Mouse (Mus musculus) CH12.LX (cell line): ENCODE data around the gene Otud3. TPM values are rescaled to one million over a fixed set of nuclear protein-coding genes. Genes with fewer than 3 reads are reported as not detected.

Source experiments
- DNase-seq: peaks from one replicate; pipeline ENCODE4 v3.0.0-alpha.2; 2013; ENCODE audit errors: extremely low read depth
- H3K27ac ChIP-seq: 2 replicates; pipeline ENCODE4 v1.5.1; 2012; ENCODE audit warnings: low read depth, mild to moderate bottlenecking, control low read depth, moderate library complexity; ENCODE audit not compliant: insufficient read depth
- H3K27me3 ChIP-seq: replicated peaks from 2 replicates; pipeline ENCODE3; 2012; ENCODE audit warnings: inconsistent platforms
- H3K36me3 ChIP-seq, 2 experiments: replicated peaks in 1 of 2; 2 replicates each; pipeline versions ENCODE3 to v1.6.1; 2012; ENCODE audit warnings: inconsistent platforms in 1 of 2, low read length in 1 of 2, mild to moderate bottlenecking in 1 of 2, mixed read lengths in 1 of 2, moderate library complexity in 1 of 2; ENCODE audit not compliant: control insufficient read depth in 1 of 2, insufficient read depth in 1 of 2
- H3K4me1 ChIP-seq, 2 experiments: 2 replicates each; pipeline ENCODE4 v1.6.1; 2012; ENCODE audit warnings: inconsistent platforms in 1 of 2, moderate library complexity in 1 of 2; ENCODE audit not compliant: insufficient read depth in 2 of 2, control insufficient read depth in 1 of 2
- H3K4me2 ChIP-seq: 2 replicates; pipeline ENCODE4 v1.6.1; 2012; ENCODE audit warnings: low read depth, mild to moderate bottlenecking, control low read depth; ENCODE audit not compliant: poor library complexity, insufficient read depth, severe bottlenecking
- H3K4me3 ChIP-seq, 3 experiments: fragments of 150-350 bp in 1 of 3; sonication (generic) in 1 of 3; replicated peaks in 1 of 3; 2 replicates each; pipeline versions ENCODE3 to v1.5.1; 2011 to 2012; ENCODE audit warnings: low read depth in 2 of 3, low read length in 2 of 3, mild to moderate bottlenecking in 2 of 3, moderate library complexity in 2 of 3, control low read depth in 1 of 3, improper control_type of control experiment in 1 of 3, inconsistent platforms in 1 of 3, mixed read lengths in 1 of 3; ENCODE audit not compliant: poor library complexity in 1 of 3
- H3K79me2 ChIP-seq: replicated peaks from 2 replicates; pipeline ENCODE4 v1.6.1; 2012; ENCODE audit warnings: mild to moderate bottlenecking, moderate library complexity; ENCODE audit not compliant: control insufficient read depth, poor library complexity, insufficient read depth, severe bottlenecking; ENCODE audit errors: extremely low read depth
- H3K9ac ChIP-seq: 2 replicates; pipeline ENCODE4 v1.6.1; 2012; ENCODE audit warnings: low read depth, mild to moderate bottlenecking, control low read depth, moderate library complexity; ENCODE audit not compliant: insufficient read depth
- H3K9me3 ChIP-seq: replicated peaks from 2 replicates; pipeline ENCODE3; 2012; ENCODE audit warnings: low read length, inconsistent platforms, mixed read lengths
- CHD1 ChIP-seq: IDR thresholded peaks from 2 replicates; pipeline ENCODE4 v1.6.1; 2012; ENCODE audit warnings: low read depth, low read length, improper control_type of control experiment, inconsistent platforms
- CTCF ChIP-seq, 2 experiments: IDR thresholded peaks in 1 of 2; conservative IDR thresholded peaks in 1 of 2; 2 replicates each; pipeline ENCODE4 v1.5.1; 2011 to 2012; ENCODE audit warnings: low read depth in 2 of 2, low read length in 2 of 2, improper control_type of control experiment in 1 of 2, inconsistent platforms in 1 of 2, mild to moderate bottlenecking in 1 of 2, moderate library complexity in 1 of 2
- ELF1 ChIP-seq: IDR thresholded peaks from 2 replicates; pipeline ENCODE4 v1.6.1; 2014; ENCODE audit warnings: low read depth, mild to moderate bottlenecking, inconsistent platforms, low read length, improper control_type of control experiment
- EP300 ChIP-seq: IDR thresholded peaks from 2 replicates; pipeline ENCODE4 v1.6.1; 2011; ENCODE audit warnings: low read length, improper control_type of control experiment
- HCFC1 ChIP-seq: IDR thresholded peaks from 2 replicates; pipeline ENCODE4 v1.6.1; 2012; ENCODE audit warnings: low read depth, mild to moderate bottlenecking, inconsistent platforms, low read length, improper control_type of control experiment
- IRF4 ChIP-seq: IDR thresholded peaks from 2 replicates; pipeline ENCODE4 v1.6.1; 2014; ENCODE audit warnings: low read depth, mild to moderate bottlenecking, inconsistent platforms, low read length, improper control_type of control experiment
- JUN ChIP-seq: IDR thresholded peaks from 2 replicates; pipeline ENCODE4 v1.6.1; 2011; ENCODE audit warnings: low read depth, mild to moderate bottlenecking, low read length, improper control_type of control experiment, moderate library complexity; ENCODE audit not compliant: insufficient read depth
- MAFK ChIP-seq: IDR thresholded peaks from 2 replicates; pipeline ENCODE4 v1.6.1; 2011; ENCODE audit warnings: low read length, improper control_type of control experiment; ENCODE audit not compliant: insufficient replicate concordance
- MAX ChIP-seq: IDR thresholded peaks from 2 replicates; pipeline ENCODE4 v1.6.1; 2011; ENCODE audit warnings: low read length, improper control_type of control experiment
- MAZ ChIP-seq: IDR thresholded peaks from 2 replicates; pipeline ENCODE4 v1.6.1; 2012; ENCODE audit warnings: low read depth, mild to moderate bottlenecking, inconsistent platforms, low read length, improper control_type of control experiment, moderate library complexity
- NELFE ChIP-seq: IDR thresholded peaks from 2 replicates; pipeline ENCODE4 v1.6.1; 2011; ENCODE audit warnings: low read depth, low read length, improper control_type of control experiment
- NRF1 ChIP-seq: IDR thresholded peaks from 2 replicates; pipeline ENCODE4 v1.6.1; 2014; ENCODE audit warnings: low read depth, mild to moderate bottlenecking, inconsistent platforms, low read length, improper control_type of control experiment, moderate library complexity
- POLR2AphosphoS2 ChIP-seq: IDR thresholded peaks from 2 replicates; pipeline ENCODE4 v1.6.1; 2011; ENCODE audit warnings: low read depth, low read length, improper control_type of control experiment
- RAD21 ChIP-seq: IDR thresholded peaks from 2 replicates; pipeline ENCODE4 v1.6.1; 2011; ENCODE audit warnings: low read depth, mild to moderate bottlenecking, low read length, improper control_type of control experiment, moderate library complexity
- RCOR1 ChIP-seq: conservative IDR thresholded peaks from 2 replicates; pipeline ENCODE4 v1.6.1; 2012; ENCODE audit warnings: low read depth, mild to moderate bottlenecking, inconsistent platforms, low read length, improper control_type of control experiment
- SIN3A ChIP-seq: IDR thresholded peaks from 2 replicates; pipeline ENCODE4 v1.6.1; 2012; ENCODE audit warnings: low read length, improper control_type of control experiment, inconsistent platforms
- SMC3 ChIP-seq: IDR thresholded peaks from 2 replicates; pipeline ENCODE4 v1.6.1; 2011; ENCODE audit warnings: low read depth, low read length, improper control_type of control experiment
- TBP ChIP-seq: conservative IDR thresholded peaks from 2 replicates; pipeline ENCODE4 v1.6.1; 2011; ENCODE audit warnings: low read depth, low read length, improper control_type of control experiment
- UBTF ChIP-seq: IDR thresholded peaks from 2 replicates; pipeline ENCODE4 v1.6.1; 2012; ENCODE audit warnings: low read depth, mild to moderate bottlenecking, inconsistent platforms, low read length, improper control_type of control experiment, moderate library complexity
- ZC3H11A ChIP-seq: IDR thresholded peaks from 2 replicates; pipeline ENCODE4 v1.6.1; 2012; ENCODE audit warnings: low read depth, mild to moderate bottlenecking, inconsistent platforms, low read length, improper control_type of control experiment
- dilution Hi-C: fragments of 300-500 bp; cut with MboI; formaldehyde crosslinking; loops from 2 replicates; pipeline ENCODE4 v1.14.3; 2020; ENCODE audit warnings: low sequenced_read_pairs; ENCODE audit not compliant: extremely low pct_unique_long_range_greater_than_20kb, extremely low pct_ligation_motif_present
- in situ Hi-C: fragments of 300-500 bp; cut with MboI; formaldehyde crosslinking; loops from 3 replicates; pipeline ENCODE4 v1.14.3; 2019; ENCODE audit warnings: low sequenced_read_pairs, low pct_ligation_motif_present, low pct_unique_long_range_greater_than_20kb, mixed read lengths
- polyA plus RNA-seq: library from polyadenylated mRNA; unstranded; fragments of >175 nt; gene quantifications from 2 replicates; pipeline ENCODE4 v1.2.1, GENCODE M21; 2012; ENCODE audit warnings: low read depth; ENCODE audit not compliant: insufficient read length
- total RNA-seq, 2 experiments: library from RNA; depleted of rRNA; stranded (reverse); fragments of 300-350 nt in 1 of 2; fragments of >200 nt in 1 of 2; gene quantifications; 2 replicates each; pipeline ENCODE4 v1.2.3; 2012 to 2014

Gene Otud3
- total and polyA plus RNA-seq, 3 experiments = 3.2 to 5.5 (median 5.4) TPM

- no peak for DNase-seq
- H3K27ac ChIP-seq = no peak overlapping the region
- no peaks in the 10 kb centered on the region for H3K4me1 ChIP-seq
- H3K9ac ChIP-seq = no peak overlapping the region
- dilution Hi-C loops = no loop called here
- H3K79me2 ChIP-seq = no peaks in the 10 kb centered on the region
- no peaks in the 10 kb centered on the region for H3K36me3 ChIP-seq
- TF ChIP-seq TBP (no peak), IRF4 (no peak), EP300 (no peak), MAZ (no peak), RAD21 (no peak), JUN (no peak), CTCF (conservative IDR thresholded peaks at IDR 0.05 in 1 of 2, IDR thresholded peaks at IDR 0.05 in 1 of 2; ENCODE audit: low read depth in 2 of 2, low read length in 2 of 2) (no peak), NELFE (no peak), RCOR1 (no peak), SIN3A (no peak), HCFC1 (no peak), MAX (no peak), MAFK (no peak), ZC3H11A (no peak), UBTF (no peak), NRF1 (no peak), CHD1 (no peak), POLR2AphosphoS2 (no peak)
- in situ Hi-C loops = loop anchor here (10.0 kb wide), 2 partner anchors 110 to 410 kb away; no protein-coding TSS in a partner anchor
- H3K4me3 ChIP-seq = no peak overlapping the region
- H3K27me3 ChIP-seq = peaks cover 72% of the 10 kb centered on the region
- no peaks in the 10 kb centered on the region for H3K9me3 ChIP-seq
- H3K4me2 ChIP-seq = no peak overlapping the region
These were observed 58.6 kb downstream of the Otud3 start for GRCm38 (mm10) chr4:138855092-138855632.

- TF ChIP-seq ELF1 (no peak), RCOR1 (no peak), MAZ (no peak), IRF4 (no peak), NRF1 (no peak), SMC3 (no peak), CHD1 (no peak)
- TF ChIP-seq, all 38 proteins: peak for 0
- Histone ChIP-seq H3K9me3 (peaks cover 2% of the 10 kb centered on the region), H3K9ac (no peak overlapping the region), H3K27ac (no peak overlapping the region), H3K4me1 (no peaks in the 10 kb centered on the region), H3K79me2 (no peaks in the 10 kb centered on the region), H3K4me3 (no peak overlapping the region), H3K27me3 (peaks cover 69% of the 10 kb centered on the region), H3K4me2 (no peak overlapping the region), H3K36me3 (no peaks in the 10 kb centered on the region)
- in situ Hi-C loops = loop anchor here (10.0 kb wide), 2 partner anchors 108 to 408 kb away; no protein-coding TSS in a partner anchor
- dilution Hi-C loops = no loop called here
- DNase-seq = no peak
These were observed 60.8 kb downstream of the Otud3 start for GRCm38 (mm10) chr4:138852961-138853360.
